Mouse (Mus musculus) adrenal gland, postnatal 4 days (tissue): ENCODE measurements around the gene Zcchc10. TPM values are rescaled to one million over a fixed set of nuclear protein-coding genes. Genes with fewer than 3 reads are reported as not detected.
A peak's percentile ranks its signal among the peaks of the same experiment; 100 is the strongest.
"Not testable (repeated sequence)": the region's sequence is repeated elsewhere in the genome, so short reads cannot be mapped to it uniquely, and the experiment has no call there.

ENCODE experiments used
- DNase-seq, 2 experiments: peaks; one replicate each; pipeline ENCODE4 v3.0.0; 2021 to 2022; ENCODE audit warnings: low spot score in 2 of 2, mixed read lengths in 2 of 2
- long read RNA-seq, 2 experiments: library from polyadenylated mRNA; stranded (forward); transcript quantifications; one replicate each; pipeline ENCODE4 v2.0.0; 2021
- total RNA-seq, 2 experiments: library from RNA; stranded (reverse); gene quantifications; 2 replicates each; pipeline ENCODE4 v1.2.3; 2021

The Zcchc10 gene
- total RNA-seq, result 10 to 100 TPM; 12.5 to 16.4 TPM
- long read RNA-seq, experiment 1, transcript Zcchc10-201 (4 exons, 1,267 nt), result major isoform, 12 of 14 reads
- long read RNA-seq, experiment 1, partial matches to known transcripts, result 0 of 14 reads
- long read RNA-seq, experiment 1, other reads (novel, unspliced or antisense), result 2 of 14 reads
- long read RNA-seq, experiment 2, transcript Zcchc10-201 (4 exons, 1,267 nt), result major isoform, 11 of 20 reads
- long read RNA-seq, experiment 2, partial matches to known transcripts, result 4 of 20 reads
- long read RNA-seq, experiment 2, other reads (novel, unspliced or antisense), result 5 of 20 reads

DNA sequence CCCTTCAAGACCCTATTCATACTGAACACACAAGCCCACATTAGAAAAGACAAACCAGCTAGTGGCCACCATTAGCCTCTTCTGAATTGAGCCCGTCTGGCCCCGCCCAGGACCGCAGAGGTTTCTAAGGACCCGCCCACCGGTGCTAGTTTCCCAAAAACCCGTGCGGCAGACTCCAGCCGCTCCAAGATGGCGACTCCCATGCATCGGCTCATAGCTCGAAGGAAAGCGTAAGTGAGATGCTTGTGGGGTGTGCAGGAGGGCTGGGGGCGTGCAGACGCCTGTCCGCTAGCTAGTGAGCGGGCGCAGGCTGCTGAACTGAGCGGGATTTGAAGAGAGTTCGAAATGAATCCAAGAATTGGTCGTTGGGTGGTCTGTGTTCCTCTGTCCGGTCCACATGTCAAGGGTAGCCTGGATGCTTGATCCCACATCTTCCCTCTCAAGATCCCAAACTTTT lies at the start of gene Zcchc10:
Gene Zcchc10 (plus strand): TSS at position 168 of the 457 bp plus-strand sequence.
- peak; percentile 54 to 70 for DNase-seq

DNA sequence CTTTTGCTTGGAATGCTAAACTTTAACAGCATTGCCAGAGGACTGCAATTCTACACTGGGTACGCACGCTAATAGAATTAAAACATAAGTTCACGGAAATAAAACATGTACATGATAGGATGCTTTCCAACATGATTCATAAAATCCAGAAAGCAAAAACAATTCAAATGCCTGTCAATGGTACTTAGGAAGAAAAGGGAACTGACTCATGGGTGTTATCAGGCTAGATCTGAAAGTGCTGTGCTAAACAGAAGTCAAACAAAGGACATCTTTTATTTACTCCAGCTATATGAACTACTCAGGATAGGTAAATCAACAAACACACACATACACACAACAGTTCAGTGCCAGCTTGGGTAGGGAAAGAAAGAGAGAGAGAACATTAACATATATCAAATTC lies 49.1 kb upstream of the Zcchc10 start:
- DNase-seq, result no peak

DNA sequence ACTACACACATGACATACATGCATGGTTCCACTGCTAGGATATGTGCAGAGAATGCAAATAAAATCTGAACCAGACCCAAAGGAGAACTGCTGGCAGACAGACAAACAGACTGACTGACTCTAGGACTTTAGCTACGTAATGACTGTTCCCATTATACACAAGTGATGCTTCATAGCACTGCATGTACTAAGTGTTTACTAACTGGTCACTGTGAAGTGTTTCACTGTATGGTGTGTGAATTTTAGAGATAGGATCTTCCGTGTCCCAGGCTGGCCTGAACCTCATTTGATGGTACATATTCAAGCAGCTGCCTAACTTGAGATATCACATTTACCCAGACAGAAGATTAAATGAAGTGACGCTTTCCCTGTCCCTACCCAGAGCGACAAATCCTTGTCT lies 46.1 kb upstream of the Zcchc10 start:
- no peak for DNase-seq

DNA sequence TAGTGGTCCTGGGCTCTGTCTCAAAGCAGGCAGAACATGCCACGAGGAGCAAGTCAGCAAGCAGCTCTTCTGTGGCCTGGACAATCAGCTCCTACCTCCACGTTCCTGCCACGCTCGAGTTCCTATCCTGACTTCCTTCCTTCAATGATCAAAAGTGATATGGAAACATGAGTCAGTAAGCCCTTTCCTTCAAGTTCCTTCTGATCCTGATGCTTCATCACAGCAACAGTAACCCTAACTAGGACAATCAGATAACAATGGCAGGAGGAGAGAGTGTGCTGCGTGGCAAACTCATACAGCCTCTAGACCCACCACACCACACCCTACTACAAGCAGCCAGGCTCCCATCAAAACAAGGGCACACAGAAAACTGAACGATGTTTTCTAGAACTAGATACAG lies 38.6 kb upstream of the Zcchc10 start:
- no peak for DNase-seq

DNA sequence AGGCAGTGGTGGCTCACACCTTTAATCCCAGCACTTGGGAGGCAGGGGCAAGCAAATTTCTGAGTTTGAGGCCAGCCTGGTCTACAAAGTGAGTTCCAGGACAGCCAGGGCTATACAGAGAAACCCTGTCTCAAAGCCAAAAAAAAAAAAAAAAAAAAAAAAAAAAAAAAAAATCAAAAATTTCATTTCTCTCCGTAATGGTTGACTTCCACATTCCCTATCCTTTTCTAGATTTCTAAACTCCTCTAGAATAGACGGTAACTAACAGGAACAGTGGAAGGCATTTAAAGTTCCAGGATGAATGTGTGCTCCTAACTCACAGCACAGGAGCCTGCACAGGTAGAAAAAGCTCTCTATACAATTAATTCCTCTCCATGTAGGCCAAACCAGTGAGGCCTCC lies 34.3 kb upstream of the Zcchc10 start:
- not testable (repeated sequence) for DNase-seq

DNA sequence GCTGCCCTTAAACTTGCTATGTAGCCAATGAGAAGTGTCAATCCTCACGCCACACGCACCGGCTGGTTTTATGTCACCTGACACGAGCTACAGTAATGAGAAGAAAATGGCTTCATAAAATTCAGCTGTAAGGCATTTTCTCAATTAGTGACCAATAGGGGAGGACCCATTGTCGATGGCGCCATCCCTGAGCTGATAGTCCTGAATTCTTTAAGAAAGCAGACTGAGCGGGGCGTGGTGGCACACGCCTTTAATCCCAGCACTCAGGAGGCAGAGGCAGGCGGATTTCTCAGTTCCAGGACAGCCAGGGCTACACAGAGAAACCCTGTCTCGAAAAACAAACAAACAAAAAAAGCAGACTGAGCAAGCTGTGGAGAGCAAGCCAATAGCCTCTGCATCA lies 33.6 kb upstream of the Zcchc10 start:
- no peak for DNase-seq

DNA sequence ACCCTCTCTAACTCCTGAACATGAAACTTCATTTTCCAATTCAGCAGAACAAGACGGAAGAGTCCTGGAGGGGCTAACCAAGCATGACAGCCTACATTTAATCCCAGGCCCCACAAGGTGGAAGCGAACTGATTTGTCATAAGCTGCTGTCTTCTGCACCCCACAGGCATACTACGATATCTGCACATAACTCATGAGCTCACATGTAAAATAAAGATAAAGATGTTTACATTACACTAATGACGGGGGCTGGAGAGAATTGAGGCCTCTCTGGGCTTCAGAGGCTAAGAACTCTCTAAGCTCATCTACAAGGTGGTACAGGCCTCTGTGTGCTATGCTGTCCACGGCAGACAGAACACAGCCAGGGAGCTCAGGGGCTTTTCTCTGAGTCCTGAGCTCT lies 30.0 kb upstream of the Zcchc10 start:
- DNase-seq, result no peak

DNA sequence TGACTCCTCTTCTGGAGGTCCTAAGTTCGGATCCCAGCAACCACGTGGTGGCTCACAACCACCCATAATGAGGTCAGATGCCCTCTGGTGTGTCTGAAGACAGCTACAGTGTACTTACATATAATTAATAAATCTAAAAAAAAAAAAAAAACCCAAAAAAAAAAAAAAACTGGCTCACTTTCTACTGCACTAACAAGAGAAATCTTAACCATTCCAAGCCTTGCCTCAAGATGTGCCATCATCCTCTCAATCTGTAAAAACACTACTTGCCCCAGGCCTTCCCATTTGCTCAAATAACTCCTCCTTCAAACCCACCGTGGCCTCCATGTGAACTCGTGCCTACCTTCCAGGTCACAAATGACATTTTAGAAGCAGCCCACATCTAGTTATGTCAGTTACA lies 27.6 kb upstream of the Zcchc10 start:
- no peak for DNase-seq

DNA sequence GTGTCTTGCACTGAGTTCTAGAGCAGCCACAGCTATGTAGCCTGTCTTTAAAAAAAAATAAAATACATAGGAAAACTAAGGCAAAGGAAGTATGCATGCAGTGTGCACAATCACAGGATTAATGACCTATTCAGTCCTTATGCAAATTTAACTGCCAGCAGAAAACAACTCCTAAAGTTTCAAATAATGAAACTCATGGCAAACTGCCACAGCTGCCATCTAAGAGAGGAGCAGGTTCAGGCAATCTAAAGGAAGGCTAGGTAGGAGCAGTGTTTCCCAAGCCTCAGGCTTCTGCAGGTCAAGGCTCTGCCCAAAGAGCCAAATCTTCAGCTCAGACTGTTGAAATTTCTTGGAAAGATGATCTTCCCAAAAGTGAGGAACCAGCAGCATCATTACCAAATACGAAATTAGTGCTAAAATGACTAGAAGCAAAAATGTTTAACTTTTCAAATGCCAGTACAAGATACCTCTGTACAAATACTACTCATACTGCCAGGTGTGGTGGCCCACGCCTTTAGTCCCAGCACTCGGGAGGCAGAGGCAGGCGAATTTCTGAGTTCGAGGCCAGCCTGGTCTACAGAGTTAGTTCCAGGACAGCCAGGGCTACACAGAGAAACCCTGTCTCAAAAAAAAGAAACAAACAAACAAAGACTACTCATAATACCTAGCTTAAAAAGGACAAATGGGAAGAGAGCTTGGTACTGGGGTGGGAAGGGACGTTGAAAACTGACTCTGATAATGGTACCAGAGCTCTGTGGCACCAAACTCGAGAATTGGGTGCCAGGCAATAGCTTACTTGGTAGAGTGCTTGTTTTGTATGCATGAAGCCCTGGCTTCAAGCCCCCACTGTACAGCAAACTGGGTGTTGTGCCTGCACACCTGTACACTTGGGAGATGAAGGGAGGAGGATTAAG lies 26.3 kb upstream of the Zcchc10 start:
- no peak for DNase-seq

DNA sequence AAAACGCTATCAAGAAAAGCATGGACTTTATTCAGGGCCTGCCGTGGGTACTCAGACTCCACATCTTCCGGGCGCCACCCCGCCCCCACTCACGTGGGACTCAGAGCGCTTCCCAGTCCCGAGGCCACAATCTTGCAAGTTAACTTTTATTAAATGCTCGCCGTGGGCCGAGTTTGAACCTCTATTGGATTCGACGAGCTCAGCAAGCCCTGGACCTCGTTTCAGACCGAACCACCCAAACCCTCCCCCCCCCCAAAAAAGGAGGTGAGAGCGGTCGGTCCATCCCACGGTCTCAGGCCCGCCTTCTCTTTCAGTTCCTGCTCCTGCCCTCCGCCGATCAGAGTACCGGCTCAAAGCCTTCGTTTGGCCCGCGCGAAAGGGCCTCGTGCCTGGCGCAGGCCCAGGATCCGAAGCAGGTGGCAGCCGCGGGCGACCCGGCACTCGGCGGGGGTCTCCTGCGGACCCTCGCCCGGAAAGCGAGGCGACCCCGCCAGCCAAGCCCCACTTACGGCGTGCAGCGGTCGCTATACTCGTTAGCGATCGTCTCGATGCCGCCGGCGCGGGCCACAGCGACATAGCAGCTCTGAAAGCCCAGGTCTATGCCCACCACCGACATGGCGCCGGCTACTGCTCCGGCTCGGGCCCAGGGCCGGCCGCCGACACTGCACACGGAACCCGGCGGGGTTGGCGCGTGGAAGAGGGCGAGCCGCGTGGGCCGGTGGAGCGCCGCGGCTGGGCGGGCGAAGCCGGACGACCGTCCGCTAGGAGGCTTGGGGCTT lies 24.7 kb upstream of the Zcchc10 start:
- DNase-seq, result peak; percentile 29 to 43

DNA sequence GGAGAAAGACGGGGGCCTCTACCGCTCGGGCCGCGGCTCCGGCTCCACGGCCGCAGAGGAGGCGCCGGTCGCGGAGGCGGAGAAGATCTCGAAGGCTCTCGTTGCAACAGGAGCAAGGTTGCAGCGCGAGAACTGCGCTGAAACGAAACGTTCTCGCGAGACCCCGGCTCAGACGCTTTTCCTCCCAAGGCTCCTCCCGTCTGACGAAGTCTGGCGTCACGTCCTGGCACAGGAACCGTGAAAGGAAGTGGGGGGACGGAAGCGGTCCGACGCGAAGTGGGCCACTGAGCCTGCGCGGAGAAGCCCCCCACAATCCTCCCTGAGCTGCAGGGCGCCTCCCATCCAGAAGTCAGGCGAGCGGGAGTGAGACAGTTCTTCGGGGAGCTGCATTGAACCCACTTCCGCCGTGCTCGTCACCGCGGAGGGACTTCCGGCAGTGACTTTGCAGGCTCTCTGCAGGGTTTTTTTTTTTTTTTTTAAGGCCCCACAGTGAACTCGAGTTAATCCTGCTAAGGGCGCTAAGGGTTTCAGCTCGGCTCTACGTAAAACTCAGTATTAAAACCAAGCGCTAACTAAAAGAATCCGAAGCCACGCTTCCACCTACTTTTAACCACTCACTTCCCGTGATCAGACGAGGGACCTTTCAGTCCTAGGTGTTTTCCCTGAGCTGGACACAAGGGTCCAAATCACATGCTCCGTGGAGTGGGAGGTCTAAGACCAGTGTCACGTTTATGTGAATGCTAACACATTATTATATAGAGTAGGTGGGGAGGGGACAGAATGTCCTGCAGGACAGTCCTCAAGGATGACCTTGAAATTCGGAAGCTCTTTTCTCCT lies 23.9 kb upstream of the Zcchc10 start, which contains the start of gene Hspa4:
Gene Hspa4 (minus strand): TSS at position 128 of the 837 bp plus-strand sequence.
- DNase-seq, result peak; percentile 92 to 95

DNA sequence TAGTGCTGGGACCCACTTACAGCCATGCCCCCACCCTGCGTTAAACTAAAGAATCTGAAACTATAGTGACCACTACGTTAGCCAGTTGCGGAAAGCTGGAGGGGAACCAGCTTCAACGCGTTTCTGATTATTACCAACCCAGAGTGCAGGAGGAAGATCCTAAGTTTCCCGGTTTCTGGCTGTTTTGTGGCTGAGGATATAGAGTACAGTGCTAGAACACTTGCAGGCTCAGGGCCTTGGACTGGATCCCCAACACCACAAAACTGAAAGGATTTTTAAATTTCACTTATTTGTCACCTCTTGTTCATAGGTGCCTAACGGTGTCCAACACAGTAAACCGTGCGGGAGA lies 23.3 kb upstream of the Zcchc10 start:
- DNase-seq, result no peak

DNA sequence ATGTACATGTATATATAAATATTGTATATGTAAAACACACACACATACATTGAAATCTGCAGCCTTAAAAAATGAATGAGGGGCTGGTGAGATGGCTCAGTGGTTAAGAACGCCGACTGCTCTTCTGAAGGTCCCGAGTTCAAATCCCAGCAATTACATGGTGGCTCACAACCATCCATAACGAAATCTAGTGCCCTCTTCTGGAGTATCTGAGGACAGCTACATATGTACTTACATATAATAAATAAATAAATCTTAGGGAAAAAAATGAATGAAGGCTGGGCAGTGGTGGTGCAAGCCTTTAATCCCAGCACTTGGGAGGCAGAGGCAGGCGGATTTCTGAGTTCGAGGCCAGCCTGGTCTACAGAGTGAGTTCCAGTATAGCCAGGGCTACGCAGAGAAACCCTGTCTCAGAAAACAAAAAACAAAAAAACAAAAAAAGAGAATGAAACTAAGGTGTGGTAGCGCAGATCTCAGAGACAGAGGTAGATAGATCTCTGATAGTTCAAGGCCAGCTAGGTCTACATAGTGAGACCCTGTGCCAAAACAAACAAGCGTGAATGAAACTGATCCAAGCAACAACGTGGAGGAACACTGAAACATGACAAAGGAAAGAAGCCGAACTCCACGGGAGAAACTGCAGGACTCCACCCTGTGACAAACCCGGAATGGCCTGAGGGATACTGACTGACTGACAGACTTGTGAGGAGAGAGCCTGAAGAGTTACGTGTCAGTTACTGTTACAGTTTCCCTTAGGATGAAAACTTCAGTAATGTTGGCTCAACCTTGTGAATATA lies 20.2 kb upstream of the Zcchc10 start:
- no peak for DNase-seq

DNA sequence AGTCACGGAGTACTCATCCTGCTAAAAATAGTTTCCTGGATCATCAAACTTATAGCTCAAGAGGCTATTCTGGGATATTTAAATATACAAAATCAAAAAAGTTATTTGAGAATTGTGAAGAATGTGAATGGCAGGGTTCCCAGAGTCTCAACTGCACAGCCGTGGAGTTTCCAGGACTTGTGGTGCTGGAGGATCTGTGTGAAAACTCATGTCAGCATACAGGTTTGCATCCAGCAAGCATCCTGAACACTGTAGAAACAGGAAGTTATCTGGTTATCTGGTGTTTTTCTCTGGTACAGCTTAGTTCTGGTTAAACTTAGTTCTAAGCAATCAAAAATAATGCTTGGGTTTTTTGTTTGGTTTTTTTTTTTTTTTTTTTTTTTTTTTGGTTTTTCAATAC lies 17.5 kb upstream of the Zcchc10 start:
- no peak for DNase-seq

DNA sequence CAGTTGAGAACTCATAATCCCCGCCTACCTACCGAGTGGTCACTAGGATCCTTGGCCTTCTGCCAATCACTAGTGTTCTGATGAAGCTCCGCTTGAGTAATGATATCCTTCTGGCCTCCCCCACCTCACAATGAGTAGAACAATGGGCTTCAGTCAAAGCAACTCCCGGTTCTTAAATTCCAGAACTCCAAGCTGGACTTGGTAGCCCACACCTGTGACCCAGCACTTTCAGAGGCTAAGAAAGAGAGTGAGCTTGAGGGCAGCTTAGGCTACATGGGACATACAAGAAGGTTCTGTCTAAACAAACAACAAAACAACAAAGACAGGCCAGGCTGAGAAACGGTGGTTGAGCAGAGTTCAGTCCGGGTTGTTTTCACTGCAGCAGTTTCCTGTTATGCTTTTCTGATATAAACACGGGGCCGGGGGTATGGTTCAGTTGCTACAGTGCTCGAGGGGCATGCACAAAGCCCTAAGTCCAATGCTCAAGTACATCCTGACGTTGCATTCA lies 16.9 kb upstream of the Zcchc10 start:
- DNase-seq, result no peak

DNA sequence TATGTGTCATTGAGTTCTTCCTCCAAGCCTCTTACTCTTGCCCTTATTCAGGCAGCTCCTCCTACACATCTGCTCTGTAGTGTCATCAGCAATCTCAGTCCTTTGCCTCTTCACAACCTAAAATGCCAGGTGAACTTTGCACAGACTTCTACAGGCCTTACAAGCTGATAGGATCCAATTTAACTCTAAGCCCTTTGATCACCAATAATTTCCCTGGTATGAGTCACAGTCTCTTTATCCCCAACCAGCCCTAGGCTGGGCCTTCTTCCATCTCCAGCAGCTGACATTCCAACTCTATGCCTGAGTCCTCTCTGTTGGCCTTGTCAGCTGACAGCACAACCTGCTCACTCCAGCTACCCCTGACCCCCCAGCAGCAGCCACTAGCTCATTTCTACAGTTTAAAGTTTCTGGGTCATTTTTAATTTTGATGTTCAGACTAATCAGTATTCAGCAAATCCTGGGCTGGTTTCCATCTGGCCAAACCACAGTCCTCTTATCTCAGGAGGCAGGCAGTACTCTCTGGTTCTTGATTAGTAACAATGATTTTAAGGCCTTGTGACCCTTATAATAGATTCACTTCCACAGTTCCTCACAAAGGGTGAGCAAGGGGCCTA lies 16.1 kb upstream of the Zcchc10 start:
- DNase-seq, result peak in 1 of 2 experiments; percentile 7

DNA sequence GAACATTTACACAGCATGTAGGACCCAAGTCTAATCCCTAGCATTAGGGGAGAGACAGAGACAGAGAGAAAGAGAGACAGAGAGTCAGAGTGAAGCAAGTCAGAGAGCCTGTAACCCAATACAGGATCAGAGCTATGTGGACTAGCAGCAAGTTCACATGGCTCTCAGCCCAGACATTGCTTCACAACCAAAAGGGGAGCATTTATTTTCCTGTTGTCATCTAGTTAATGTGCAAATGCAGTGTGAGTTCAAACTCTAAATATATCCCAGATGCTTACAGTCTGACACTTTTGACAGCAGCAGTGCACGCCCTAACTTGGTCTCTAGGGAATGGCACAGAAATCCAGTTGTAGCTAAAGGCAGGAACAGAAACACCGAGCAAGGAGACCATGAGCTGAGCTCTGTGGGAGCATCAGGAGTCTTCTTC lies 15.6 kb upstream of the Zcchc10 start:
- peak in 1 of 2 experiments; percentile 26 for DNase-seq

DNA sequence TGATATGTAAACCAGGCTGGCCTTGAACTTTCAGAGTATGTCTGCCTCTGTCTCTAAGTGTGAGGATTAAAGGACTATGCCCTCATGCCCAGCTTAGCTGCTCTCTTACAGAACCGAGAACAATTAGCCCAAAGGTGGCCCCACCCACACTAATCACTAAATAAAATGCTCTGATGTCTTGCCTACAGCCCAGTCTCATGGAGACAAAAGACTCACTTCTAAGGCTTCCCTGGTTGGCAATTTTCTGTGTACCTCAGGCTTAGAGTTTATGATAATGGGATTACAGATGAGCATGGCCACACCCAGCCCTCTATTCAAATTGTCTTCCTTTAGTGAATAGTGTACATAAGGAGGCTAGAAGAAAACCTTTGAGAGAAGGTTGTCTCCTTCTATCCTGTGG lies 13.1 kb upstream of the Zcchc10 start:
- DNase-seq, result no peak

DNA sequence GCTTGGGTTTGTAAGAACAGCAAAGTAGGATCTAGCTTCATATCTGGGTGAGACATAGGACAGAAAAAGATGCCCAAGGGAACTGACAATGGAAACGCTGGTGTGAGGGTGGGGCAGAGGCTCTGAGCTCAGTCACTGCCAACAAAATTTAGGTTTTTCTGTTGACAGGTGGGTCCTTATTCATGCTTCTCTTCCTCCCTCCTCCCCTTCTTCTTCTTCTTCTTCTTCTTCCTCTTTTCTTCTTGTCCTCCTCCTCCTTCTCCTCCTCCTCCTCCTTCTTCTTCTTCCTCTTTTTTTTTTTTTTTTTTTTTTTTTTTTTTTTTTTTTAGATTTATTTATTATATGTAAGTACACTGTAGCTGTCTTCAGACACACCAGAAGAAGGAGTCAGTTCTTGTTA lies 11.7 kb upstream of the Zcchc10 start:
- DNase-seq, result not testable (repeated sequence)
